Mouse (Mus musculus): ENCODE measurements around the gene Gm16253. TPM values are rescaled to one million over a fixed set of nuclear protein-coding genes. Genes with fewer than 3 reads are reported as not detected.

Gm16253 gene
- polyA plus RNA-seq, 1 experiment, result not detected

DNA sequence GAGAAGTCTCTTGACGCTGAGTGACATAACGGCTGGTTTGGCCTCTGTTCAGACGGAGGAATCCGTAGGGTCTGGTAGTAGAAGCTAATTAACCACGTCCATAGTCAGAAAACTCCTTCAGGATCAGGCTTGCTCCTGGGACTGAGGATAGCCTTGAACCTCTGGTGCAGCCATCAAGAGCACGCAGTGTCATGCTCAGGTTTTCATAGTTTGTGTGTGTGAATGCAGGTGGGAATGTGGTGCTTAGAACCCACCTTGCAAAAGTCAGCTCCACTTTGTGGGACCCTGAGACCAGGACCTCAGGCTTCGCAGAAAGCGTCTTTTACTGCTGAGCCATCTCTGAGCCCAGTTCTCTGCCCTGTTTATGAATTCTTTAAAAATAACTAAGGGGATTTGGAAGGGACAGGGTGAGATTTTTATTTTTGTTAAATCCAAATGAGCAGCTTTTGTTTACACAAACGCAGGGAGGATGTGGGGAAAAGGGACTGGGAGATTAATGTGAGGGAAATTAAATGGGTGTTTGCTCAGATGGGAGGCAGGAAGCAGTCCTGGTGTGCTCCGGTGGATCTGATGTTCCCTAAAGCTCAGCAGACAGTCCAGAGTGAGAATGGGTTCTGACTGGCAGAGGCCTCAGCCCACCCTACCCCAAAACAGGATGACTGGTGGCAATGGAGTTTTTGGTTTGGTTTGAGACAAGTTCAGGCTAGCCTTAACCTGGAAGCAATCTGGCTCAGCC lies 14.7 kb upstream of the Gm16253 start:
- Histone ChIP-seq H3K4me1 (ENCODE audit: control insufficient read depth, insufficient read depth, low read length) (peaks cover 40% of the 10 kb centered on the region), H3K4me3 (ENCODE audit: insufficient read depth, low read length) (peak overlapping the region; percentile 85), H3K27ac (ENCODE audit: insufficient read depth, low read depth, low read length) (peak overlapping the region; percentile 100)
- no peak for TF ChIP-seq CTCF (IDR thresholded peaks at IDR 0.05; ENCODE audit: low read depth, low read length)
- TF ChIP-seq POLR2A (IDR thresholded peaks at IDR 0.05; ENCODE audit: borderline replicate concordance, low read depth, low read length), result no peak

DNA sequence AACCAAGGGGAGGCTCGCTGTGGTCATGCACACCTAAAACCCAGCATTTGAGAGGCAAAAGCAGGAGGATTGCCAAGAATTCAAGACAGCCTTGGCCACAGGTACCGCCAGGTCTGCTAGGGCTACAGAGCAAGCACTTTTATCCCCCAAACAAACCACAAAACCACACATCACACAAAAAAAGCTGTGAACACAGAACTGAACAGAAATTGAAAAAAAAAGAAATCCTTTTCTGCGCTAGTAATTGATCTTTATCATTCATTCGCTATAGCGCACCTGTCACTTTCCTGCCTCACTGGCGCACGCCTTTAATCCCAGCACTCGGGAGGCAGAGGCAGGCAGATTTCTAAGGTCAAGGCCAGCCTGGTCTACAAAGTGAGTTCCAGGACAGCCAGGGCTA lies 13.5 kb upstream of the Gm16253 start:
- H3K4me1 ChIP-seq (ENCODE audit: control insufficient read depth, insufficient read depth, low read length), result peaks cover 50% of the 10 kb centered on the region
- no peak overlapping the region for H3K4me3 ChIP-seq (ENCODE audit: insufficient read depth, low read length)
- TF ChIP-seq CTCF (IDR thresholded peaks at IDR 0.05; ENCODE audit: low read depth, low read length), result no peak
- no peak for TF ChIP-seq POLR2A (IDR thresholded peaks at IDR 0.05; ENCODE audit: borderline replicate concordance, low read depth, low read length)
- H3K27ac ChIP-seq (ENCODE audit: insufficient read depth, low read depth, low read length), result peak overlapping the region; percentile 100

- H3K4me3 ChIP-seq (ENCODE audit: insufficient read depth, low read length), result peak overlapping the region; percentile 25; the same call in 1 of the 2 replicates
- H3K27ac ChIP-seq (ENCODE audit: insufficient read depth, low read depth, low read length), result peak overlapping the region; percentile 100
- TF ChIP-seq POLR2A (IDR thresholded peaks at IDR 0.05; ENCODE audit: borderline replicate concordance, low read depth, low read length) (no peak), CTCF (IDR thresholded peaks at IDR 0.05; ENCODE audit: low read depth, low read length) (no peak)
- H3K4me1 ChIP-seq (ENCODE audit: control insufficient read depth, insufficient read depth, low read length), result peaks cover 55% of the 10 kb centered on the region
Measured at GRCm38 (mm10) chr3:96563911-96564632, 12.7 kb upstream of the Gm16253 start.

GRCm38 (mm10) chr3:96564633-96565032 lies 12.2 kb upstream of the Gm16253 start:
- H3K27ac ChIP-seq (ENCODE audit: insufficient read depth, low read depth, low read length), result peak overlapping the region; percentile 100

DNA sequence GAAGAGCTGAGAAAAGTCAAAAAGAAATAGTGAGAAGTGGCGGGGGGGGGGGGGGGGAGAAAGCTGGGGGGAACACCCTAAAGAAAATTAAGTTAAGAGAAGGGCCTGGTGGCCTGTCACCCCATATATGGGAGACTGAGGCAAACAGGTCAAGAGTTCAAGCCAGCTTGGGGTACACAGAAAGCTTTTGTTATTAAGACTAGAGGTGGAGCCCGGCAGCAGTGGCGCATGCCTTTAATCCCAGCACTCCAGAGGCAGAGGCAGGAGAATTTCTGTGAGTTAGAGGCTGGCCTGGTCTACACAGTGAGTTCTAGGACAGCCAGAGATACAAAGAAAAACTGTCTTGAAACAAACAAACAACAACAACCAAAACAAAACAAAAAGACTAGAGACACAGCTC lies 11.7 kb upstream of the Gm16253 start:
- Histone ChIP-seq H3K27ac (ENCODE audit: insufficient read depth, low read depth, low read length) (peak overlapping the region; percentile 100), H3K4me1 (ENCODE audit: control insufficient read depth, insufficient read depth, low read length) (peaks cover 55% of the 10 kb centered on the region), H3K4me3 (ENCODE audit: insufficient read depth, low read length) (peak overlapping the region; percentile 9; the same call in 1 of the 2 replicates)
- TF ChIP-seq POLR2A (IDR thresholded peaks at IDR 0.05; ENCODE audit: borderline replicate concordance, low read depth, low read length), result no peak
- no peak for TF ChIP-seq CTCF (IDR thresholded peaks at IDR 0.05; ENCODE audit: low read depth, low read length)

More at GRCm38 (mm10) chr3:96564633-96565032, 12.2 kb upstream of the Gm16253 start:
- H3K4me3 ChIP-seq (ENCODE audit: insufficient read depth, low read length), result peak overlapping the region; percentile 25; the same call in 1 of the 2 replicates
- H3K4me1 ChIP-seq (ENCODE audit: control insufficient read depth, insufficient read depth, low read length), result peaks cover 55% of the 10 kb centered on the region
- TF ChIP-seq CTCF (IDR thresholded peaks at IDR 0.05; ENCODE audit: low read depth, low read length) (no peak), POLR2A (IDR thresholded peaks at IDR 0.05; ENCODE audit: borderline replicate concordance, low read depth, low read length) (no peak)

- Histone ChIP-seq H3K4me3 (ENCODE audit: insufficient read depth, low read length) (no peak overlapping the region), H3K4me1 (ENCODE audit: control insufficient read depth, insufficient read depth, low read length) (peaks cover 72% of the 10 kb centered on the region), H3K27ac (ENCODE audit: insufficient read depth, low read depth, low read length) (peak overlapping the region; percentile 100)
- TF ChIP-seq POLR2A (IDR thresholded peaks at IDR 0.05; ENCODE audit: borderline replicate concordance, low read depth, low read length) (no peak), CTCF (IDR thresholded peaks at IDR 0.05; ENCODE audit: low read depth, low read length) (no peak)
Measured at GRCm38 (mm10) chr3:96566661-96567450, 9.9 kb upstream of the Gm16253 start.

GRCm38 (mm10) chr3:96568605-96569004 lies 8.2 kb upstream of the Gm16253 start:
- Histone ChIP-seq H3K4me3 (ENCODE audit: insufficient read depth, low read length) (no peak overlapping the region), H3K4me1 (ENCODE audit: control insufficient read depth, insufficient read depth, low read length) (peaks cover 67% of the 10 kb centered on the region), H3K27ac (ENCODE audit: insufficient read depth, low read depth, low read length) (no peak overlapping the region)
- TF ChIP-seq POLR2A (IDR thresholded peaks at IDR 0.05; ENCODE audit: borderline replicate concordance, low read depth, low read length), result no peak
- no peak for TF ChIP-seq CTCF (IDR thresholded peaks at IDR 0.05; ENCODE audit: low read depth, low read length)

- Histone ChIP-seq H3K4me1 (ENCODE audit: control insufficient read depth, insufficient read depth, low read length) (peaks cover 58% of the 10 kb centered on the region), H3K4me3 (ENCODE audit: insufficient read depth, low read length) (no peak overlapping the region), H3K27ac (ENCODE audit: insufficient read depth, low read depth, low read length) (no peak overlapping the region)
- TF ChIP-seq CTCF (IDR thresholded peaks at IDR 0.05; ENCODE audit: low read depth, low read length) (no peak), POLR2A (IDR thresholded peaks at IDR 0.05; ENCODE audit: borderline replicate concordance, low read depth, low read length) (no peak)
Measured at GRCm38 (mm10) chr3:96569506-96569905, 7.3 kb upstream of the Gm16253 start.

DNA sequence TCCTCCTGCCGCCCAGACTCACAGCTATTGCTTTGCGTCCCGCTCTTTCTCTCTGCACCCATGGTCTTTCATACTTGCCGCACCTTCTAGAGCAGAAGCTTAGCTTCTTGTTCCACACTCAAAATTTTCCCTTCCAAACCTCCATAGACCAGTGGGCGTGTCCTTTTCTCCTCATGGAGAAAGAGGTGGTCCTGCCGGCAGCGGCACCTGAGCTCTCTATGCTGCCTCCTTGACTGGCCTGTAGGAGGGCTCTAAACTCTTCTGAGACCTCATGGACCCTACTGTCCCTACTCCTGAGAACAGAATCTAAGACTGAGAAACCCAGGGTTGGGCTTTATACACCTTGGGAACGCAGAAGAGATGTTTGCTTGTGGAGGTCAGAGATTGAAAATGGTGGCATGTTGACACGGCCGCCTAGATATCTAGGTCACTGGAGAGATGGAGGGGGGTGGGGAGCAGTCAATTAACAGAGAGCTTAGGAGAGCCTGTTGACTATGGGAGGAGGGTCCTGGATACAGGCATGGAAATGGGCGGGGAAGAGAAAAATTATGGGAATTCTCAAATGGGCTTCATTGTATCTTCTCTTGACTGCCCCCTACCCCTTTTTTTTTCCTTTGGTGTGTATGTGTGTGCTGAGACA lies 6.7 kb upstream of the Gm16253 start:
- Histone ChIP-seq H3K27ac (ENCODE audit: insufficient read depth, low read depth, low read length) (peak overlapping the region; percentile 86), H3K4me1 (ENCODE audit: control insufficient read depth, insufficient read depth, low read length) (peaks cover 59% of the 10 kb centered on the region), H3K4me3 (ENCODE audit: insufficient read depth, low read length) (no peak overlapping the region)
- no peak for TF ChIP-seq CTCF (IDR thresholded peaks at IDR 0.05; ENCODE audit: low read depth, low read length)
- no peak for TF ChIP-seq POLR2A (IDR thresholded peaks at IDR 0.05; ENCODE audit: borderline replicate concordance, low read depth, low read length)

Data from bone marrow macrophage, adult 2 months (primary cell).